Mouse (Mus musculus) olfactory bulb, adult 2 months (tissue): Measurements from ENCODE around the gene Fkbp8.

Source experiments
- CTCF ChIP-seq: fragments of 200-500 bp; IDR thresholded peaks from 2 replicates; pipeline ENCODE4 v1.5.1; 2012; ENCODE audit warnings: low read depth, mild to moderate bottlenecking, low read length, moderate library complexity; ENCODE audit not compliant: insufficient read depth
- POLR2A ChIP-seq: fragments of 200-500 bp; IDR thresholded peaks from 2 replicates; pipeline ENCODE4 v1.6.1; 2012; ENCODE audit warnings: mild to moderate bottlenecking, low read depth, low read length, moderate library complexity; ENCODE audit not compliant: insufficient read depth

DNA sequence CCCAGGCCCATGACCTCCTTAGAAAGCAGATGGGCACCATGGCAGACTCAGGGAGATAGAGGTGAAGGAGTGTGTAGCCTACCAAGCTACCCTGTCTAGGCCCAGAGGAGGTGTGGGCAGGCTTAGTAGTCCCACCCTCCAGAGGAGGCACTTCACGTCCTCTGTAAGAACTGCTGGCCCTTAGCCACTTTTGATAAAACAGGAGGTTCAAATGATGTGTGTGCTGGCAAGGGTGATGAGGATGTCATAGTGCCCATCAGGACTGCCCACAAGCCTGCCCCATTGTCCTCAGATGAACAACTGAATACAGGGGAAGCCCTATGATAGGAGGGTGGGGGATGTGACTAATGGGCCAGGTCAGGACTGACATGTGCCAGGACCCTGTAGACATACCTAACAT, 25.3 kb downstream of the Fkbp8 start:
- TF ChIP-seq CTCF (no peak), POLR2A (no peak)
